Mouse (Mus musculus) hindbrain, embryonic 16.5 days (tissue): Measurements from ENCODE around the gene Ccm2. TPM values are rescaled to one million over a fixed set of nuclear protein-coding genes. Genes with fewer than 3 reads are reported as not detected.

Source experiments
- ATAC-seq: fragments of 200-750 bp; cut with Nextera tagmentation; 2 replicates; pipeline ENCODE4 v1.8.0; 2017; ENCODE audit warnings: moderate TSS enrichment, moderate library complexity
- H3K27ac ChIP-seq: fragments of 300-500 bp; sonication (generic); 2 replicates; pipeline ENCODE4 v1.5.1; 2014; ENCODE audit warnings: low read depth, mild to moderate bottlenecking, control low read depth, low read length, moderate library complexity
- H3K27me3 ChIP-seq: fragments of 300-500 bp; sonication (generic); replicated peaks from 2 replicates; pipeline ENCODE4 v1.6.1; 2014; ENCODE audit warnings: low read length; ENCODE audit not compliant: control insufficient read depth, insufficient read depth
- H3K36me3 ChIP-seq: fragments of 300-500 bp; sonication (generic); 2 replicates; pipeline ENCODE4 v1.6.1; 2014; ENCODE audit warnings: mild to moderate bottlenecking, low read length, moderate library complexity, mixed read lengths; ENCODE audit not compliant: control insufficient read depth, insufficient read depth
- H3K4me1 ChIP-seq: fragments of 300-500 bp; sonication (generic); 2 replicates; pipeline ENCODE4 v1.6.1; 2014; ENCODE audit warnings: low read depth, low read length; ENCODE audit not compliant: control insufficient read depth, insufficient read depth
- H3K4me2 ChIP-seq: fragments of 300-500 bp; sonication (generic); 2 replicates; pipeline ENCODE4 v1.6.1; 2014; ENCODE audit warnings: mild to moderate bottlenecking, low read length, control low read depth, moderate library complexity
- H3K4me3 ChIP-seq: fragments of 300-500 bp; sonication (generic); 2 replicates; pipeline ENCODE4 v1.5.1; 2014; ENCODE audit warnings: mild to moderate bottlenecking, low read length, control low read depth, moderate library complexity
- H3K9ac ChIP-seq: fragments of 300-500 bp; sonication (generic); 2 replicates; pipeline ENCODE4 v1.6.1; 2014; ENCODE audit warnings: low read depth, mild to moderate bottlenecking, control low read depth, low read length, moderate library complexity
- H3K9me3 ChIP-seq: fragments of 300-500 bp; sonication (generic); 2 replicates; pipeline ENCODE4 v1.6.1; 2014; ENCODE audit warnings: mild to moderate bottlenecking, low read length, moderate library complexity; ENCODE audit not compliant: control insufficient read depth
- WGBS: fragments of 180-500 bp; shearing (Covaris S2); extraction: QIAGEN DNeasy Blood & Tissue Kit; methylation state at CpG from one replicate; pipeline ENCODE4 v1.1.7; 2014; 5-methylcytosine and 5-hydroxymethylcytosine counted together
- polyA plus RNA-seq: library from polyadenylated mRNA; unstranded; fragments of >200 nt; fragmentation: Nextera tagmentation; extraction: Ambion mirVana; gene quantifications from 2 replicates; pipeline ENCODE4 v1.2.1, GENCODE M21; 2015

Ccm2 gene
- polyA plus RNA-seq, 1 experiment from 2014 or later: 98.7 TPM

DNA sequence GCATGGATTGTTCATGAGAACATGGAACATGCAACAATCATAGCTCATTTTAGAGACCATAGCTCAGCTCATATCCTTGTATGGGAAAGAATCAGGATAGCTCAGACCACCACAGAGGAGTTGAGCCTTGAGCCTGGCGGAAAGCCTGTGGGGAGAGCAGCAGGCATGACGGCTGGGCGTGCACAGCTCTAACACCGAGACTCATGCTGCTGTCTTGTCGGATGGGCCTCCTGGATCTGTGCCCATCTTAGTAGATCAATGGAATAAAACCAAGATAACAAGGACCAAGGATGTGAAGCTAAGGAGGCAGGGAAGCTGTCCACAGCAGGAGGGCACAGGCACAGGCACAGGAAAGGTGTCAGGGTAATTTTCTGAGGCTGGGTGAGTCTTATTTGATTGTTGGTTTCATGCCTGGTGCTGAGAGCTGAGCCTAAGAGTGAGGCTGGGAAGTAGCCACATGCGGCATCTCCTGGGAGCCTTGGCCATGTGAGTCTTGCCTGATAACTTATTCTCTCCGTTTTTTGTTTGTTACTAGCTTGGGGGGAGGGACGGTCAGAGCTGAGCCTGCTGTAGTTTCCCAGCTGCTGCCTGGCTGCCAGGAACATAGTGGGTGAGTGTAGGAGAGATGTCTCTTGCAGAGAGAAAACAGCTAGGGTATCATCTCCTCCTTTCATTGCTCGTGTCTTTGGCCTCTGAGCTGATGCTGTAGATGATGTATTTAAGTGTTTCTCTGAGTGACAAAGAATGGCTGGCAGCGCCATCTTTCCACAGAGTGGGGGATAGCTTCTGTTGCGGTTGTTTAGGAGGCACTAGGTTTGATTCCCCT, 22.1 kb downstream of the Ccm2 start:
- Histone ChIP-seq H3K9me3 (no peaks in the 10 kb centered on the region), H3K4me2 (0 out of 2 replicates have a peak overlapping the region, but pooled peaks have one; percentile 4), H3K27ac (peak overlapping the region; percentile 58), H3K9ac (peak overlapping the region; percentile 9), H3K4me3 (no peak overlapping the region), H3K4me1 (peaks cover 19% of the 10 kb centered on the region), H3K36me3 (no peaks in the 10 kb centered on the region), H3K27me3 (no peaks in the 10 kb centered on the region)
- ATAC-seq: peak; percentile 72
- WGBS: 36% methylated on average over 11 of the region's 11 CpGs

- WGBS: 29% methylated on average over 3 of the region's 3 CpGs
- Histone ChIP-seq H3K27ac (peak overlapping the region; percentile 58), H3K27me3 (no peaks in the 10 kb centered on the region), H3K4me1 (peaks cover 19% of the 10 kb centered on the region), H3K4me3 (no peak overlapping the region), H3K9me3 (no peaks in the 10 kb centered on the region), H3K36me3 (no peaks in the 10 kb centered on the region), H3K4me2 (no peak overlapping the region), H3K9ac (no peak overlapping the region)
- ATAC-seq: peak; percentile 9; the same call in 1 of the 2 replicates
These were observed 22.7 kb downstream of the Ccm2 start for GRCm38 (mm10) chr11:6569410-6569777.

DNA sequence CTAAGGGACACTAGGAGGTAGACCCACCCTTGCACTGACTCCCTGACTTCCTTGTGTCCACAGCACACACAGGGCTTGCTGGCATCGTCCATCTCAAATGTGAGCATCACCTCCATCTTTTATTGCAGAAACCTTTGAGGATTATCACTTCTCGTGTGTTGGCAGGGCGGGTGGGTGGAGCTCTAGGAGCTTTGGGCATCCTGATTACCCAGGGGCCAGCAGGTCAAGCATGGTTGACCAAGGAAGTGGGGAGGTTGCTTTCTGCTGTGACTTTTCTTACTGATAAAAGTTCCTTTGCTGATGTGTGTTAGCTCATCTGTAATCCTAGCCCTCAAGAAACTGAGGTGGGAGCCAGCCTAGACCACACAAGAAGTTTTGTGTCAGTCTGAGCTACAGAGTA, 29.5 kb downstream of the Ccm2 start:
- Histone ChIP-seq H3K4me1 (no peaks in the 10 kb centered on the region), H3K9me3 (no peaks in the 10 kb centered on the region), H3K9ac (no peak overlapping the region), H3K27ac (no peak overlapping the region), H3K4me3 (no peak overlapping the region), H3K36me3 (no peaks in the 10 kb centered on the region), H3K4me2 (no peak overlapping the region), H3K27me3 (no peaks in the 10 kb centered on the region)
- ATAC-seq: no peak
- WGBS: 93% methylated on average over 3 of the region's 3 CpGs

- H3K36me3 ChIP-seq: no peaks in the 10 kb centered on the region
- no peak overlapping the region for H3K4me3 ChIP-seq
- H3K9ac ChIP-seq: no peak overlapping the region
- no peaks in the 10 kb centered on the region for H3K9me3 ChIP-seq
- no peak overlapping the region for H3K4me2 ChIP-seq
- no peak overlapping the region for H3K27ac ChIP-seq
- WGBS: 94% methylated on average over 7 of the region's 7 CpGs
- ATAC-seq: no peak
- H3K4me1 ChIP-seq: no peaks in the 10 kb centered on the region
- no peaks in the 10 kb centered on the region for H3K27me3 ChIP-seq
These were observed 32.7 kb downstream of the Ccm2 start for GRCm38 (mm10) chr11:6579361-6579760.

DNA sequence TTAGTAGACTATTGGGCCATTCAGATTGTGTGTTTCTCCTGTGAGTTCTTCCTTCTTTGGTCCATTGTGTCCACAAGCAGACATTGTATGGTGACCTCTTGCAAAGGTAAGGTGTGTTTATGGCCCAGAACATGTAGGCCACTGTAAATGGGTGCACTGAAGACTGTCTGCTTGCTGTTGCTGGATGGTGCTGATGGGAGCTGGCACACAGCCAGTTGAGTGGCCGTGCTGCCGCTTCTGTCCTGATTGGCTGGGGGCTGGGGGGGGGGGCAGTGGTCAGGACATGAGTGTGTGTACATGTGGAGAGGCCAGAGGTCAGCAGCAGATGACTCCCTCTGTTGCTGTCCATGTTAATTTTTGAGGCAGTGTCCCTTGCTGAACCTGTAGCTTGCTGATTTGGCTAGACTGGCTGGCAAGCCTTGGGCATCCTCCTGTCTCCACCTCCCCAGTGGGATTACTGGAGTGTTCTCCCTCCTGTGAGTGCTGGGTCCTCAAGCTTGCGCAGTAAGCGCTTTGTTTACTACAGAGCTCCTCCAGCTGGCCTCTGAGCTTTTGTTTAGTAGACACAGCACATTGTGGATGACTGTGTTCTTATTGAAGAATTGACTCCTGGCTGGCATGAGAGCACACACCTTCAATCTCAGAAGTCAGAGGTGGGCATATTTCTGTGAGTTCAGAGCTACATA, 33.5 kb downstream of the Ccm2 start:
- 46% methylated on average over 4 of the region's 4 CpGs for WGBS
- Histone ChIP-seq H3K27me3 (no peaks in the 10 kb centered on the region), H3K36me3 (no peaks in the 10 kb centered on the region), H3K27ac (no peak overlapping the region), H3K4me1 (no peaks in the 10 kb centered on the region), H3K4me2 (no peak overlapping the region), H3K4me3 (no peak overlapping the region), H3K9ac (no peak overlapping the region), H3K9me3 (no peaks in the 10 kb centered on the region)
- ATAC-seq: peak; percentile 24; the same call in 1 of the 2 replicates

DNA sequence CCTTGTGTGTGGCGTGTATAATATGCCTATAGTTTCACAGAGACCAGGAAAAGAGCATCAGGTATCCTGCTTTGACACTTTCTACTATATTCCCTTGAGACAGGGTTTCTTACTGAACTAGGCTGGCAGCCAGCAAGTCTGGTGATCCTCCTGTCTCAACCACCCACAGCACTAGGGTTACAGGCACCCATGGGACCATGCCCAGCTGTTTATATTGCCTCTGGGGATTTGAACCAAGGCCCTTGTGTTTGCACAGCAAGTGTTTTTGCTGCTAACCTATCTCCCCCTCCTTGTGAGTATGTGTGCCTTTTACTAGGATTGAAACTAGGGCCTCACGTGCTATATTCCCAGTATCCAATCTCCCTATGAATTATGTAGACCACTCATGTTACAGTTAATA, 34.9 kb downstream of the Ccm2 start:
- no peak overlapping the region for H3K4me2 ChIP-seq
- H3K36me3 ChIP-seq: no peaks in the 10 kb centered on the region
- H3K4me1 ChIP-seq: no peaks in the 10 kb centered on the region
- no peak overlapping the region for H3K4me3 ChIP-seq
- H3K9me3 ChIP-seq: no peaks in the 10 kb centered on the region
- H3K27me3 ChIP-seq: no peaks in the 10 kb centered on the region
- WGBS: 87% methylated on average over 2 of the region's 2 CpGs
- ATAC-seq: no peak
- no peak overlapping the region for H3K9ac ChIP-seq
- no peak overlapping the region for H3K27ac ChIP-seq

DNA sequence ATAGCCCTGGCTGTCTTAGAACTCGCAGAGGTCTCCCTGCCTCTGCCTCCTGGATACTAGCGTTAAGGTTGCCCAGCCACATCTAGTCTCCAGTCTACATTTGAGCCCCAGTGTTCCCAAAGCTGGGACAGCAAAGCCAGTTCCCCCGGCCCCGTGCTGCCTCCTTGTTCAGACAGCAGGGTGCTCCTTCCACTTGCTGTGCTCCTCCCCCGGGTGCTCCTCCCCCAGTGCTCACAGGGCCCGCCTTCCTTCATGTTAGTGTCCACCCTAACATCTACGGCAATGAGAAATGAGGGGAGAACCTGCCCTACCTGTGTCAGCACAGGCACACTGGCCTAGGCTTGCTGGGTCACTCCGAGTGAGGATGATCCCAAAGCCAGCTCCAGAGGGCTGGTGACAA, 39.1 kb downstream of the Ccm2 start:
- Histone ChIP-seq H3K27ac (no peak overlapping the region), H3K36me3 (peaks cover 16% of the 10 kb centered on the region)

DNA sequence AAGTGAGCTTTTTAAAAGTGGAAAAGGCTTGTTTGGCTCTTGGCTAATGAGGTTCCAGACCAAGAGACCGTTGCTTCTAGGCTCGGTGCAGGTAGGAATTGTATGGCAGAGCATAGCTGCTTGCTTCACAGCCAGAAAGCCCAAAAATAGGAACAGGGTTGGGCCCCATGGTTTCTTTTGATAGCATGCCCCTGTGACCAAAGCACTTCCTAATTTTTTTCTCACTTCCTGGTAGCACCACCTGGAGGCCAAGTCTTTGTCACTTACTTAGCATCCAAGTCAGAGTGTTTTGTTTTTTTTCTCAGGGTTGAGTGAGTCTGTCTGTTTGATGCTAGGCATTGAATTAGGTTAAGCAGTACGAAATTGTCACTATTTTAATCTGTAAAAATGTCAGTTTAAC, 40.0 kb downstream of the Ccm2 start:
- H3K36me3 ChIP-seq: peaks cover 23% of the 10 kb centered on the region
- H3K4me1 ChIP-seq: no peaks in the 10 kb centered on the region
- ATAC-seq: no peak
- H3K27me3 ChIP-seq: no peaks in the 10 kb centered on the region
- 91% methylated on average over 3 of the region's 3 CpGs for WGBS
- no peak overlapping the region for H3K9ac ChIP-seq
- no peak overlapping the region for H3K4me2 ChIP-seq
- H3K4me3 ChIP-seq: no peak overlapping the region
- no peak overlapping the region for H3K27ac ChIP-seq
- H3K9me3 ChIP-seq: no peaks in the 10 kb centered on the region

More for the DNA sequence above, 39.1 kb downstream of the Ccm2 start:
- H3K4me2 ChIP-seq: no peak overlapping the region
- ATAC-seq: no peak
- no peak overlapping the region for H3K4me3 ChIP-seq
- no peaks in the 10 kb centered on the region for H3K27me3 ChIP-seq
- 94% methylated on average over 8 of the region's 8 CpGs for WGBS
- H3K9ac ChIP-seq: no peak overlapping the region
- H3K9me3 ChIP-seq: no peaks in the 10 kb centered on the region
- H3K4me1 ChIP-seq: no peaks in the 10 kb centered on the region

DNA sequence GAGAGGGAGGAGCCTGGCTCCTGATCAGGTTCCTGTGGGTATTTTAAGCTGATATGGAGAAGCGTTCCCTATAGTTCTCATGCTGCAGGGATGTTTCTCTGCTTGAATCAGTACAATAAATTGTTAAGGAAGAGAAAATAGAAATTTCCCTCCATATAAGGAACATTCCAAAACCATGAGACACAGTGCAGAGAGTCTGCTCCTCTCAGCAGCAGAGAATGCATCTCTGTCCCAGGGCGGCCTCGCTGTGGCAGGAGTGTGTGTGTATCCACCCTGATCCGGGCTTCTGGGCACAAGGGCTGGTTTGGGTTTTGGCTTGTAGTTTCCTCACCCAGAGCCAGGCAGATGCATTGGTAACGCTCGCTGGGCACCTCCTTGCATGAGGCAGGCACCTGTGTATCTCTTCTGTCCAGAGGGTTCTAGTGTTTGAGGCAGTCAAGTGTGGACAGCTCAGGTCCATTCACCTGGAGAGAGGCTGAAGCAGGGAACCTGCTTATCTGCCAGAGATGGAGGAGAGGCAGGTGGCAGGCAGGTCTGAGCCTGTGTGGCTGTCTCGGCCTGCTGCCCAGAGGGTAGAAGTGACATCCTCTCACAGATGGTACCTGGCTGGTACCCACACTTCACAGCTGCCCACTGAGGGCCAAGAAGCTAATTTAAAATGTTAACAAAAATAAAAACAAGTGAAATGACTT, 40.7 kb downstream of the Ccm2 start:
- Histone ChIP-seq H3K4me1 (no peaks in the 10 kb centered on the region), H3K27me3 (no peaks in the 10 kb centered on the region), H3K9ac (no peak overlapping the region), H3K4me3 (no peak overlapping the region), H3K27ac (no peak overlapping the region), H3K36me3 (peaks cover 28% of the 10 kb centered on the region), H3K4me2 (no peak overlapping the region), H3K9me3 (no peaks in the 10 kb centered on the region)
- 93% methylated on average over 7 of the region's 7 CpGs for WGBS
- ATAC-seq: 0 out of 2 replicates have a peak, but pooled peaks have one; percentile 21
